Mouse (Mus musculus): ENCODE measurements around the gene Mrln. TPM values are rescaled to one million over a fixed set of nuclear protein-coding genes. Genes with fewer than 3 reads are reported as not detected.
"Not testable (repeated sequence)": the region's sequence is repeated elsewhere in the genome, so short reads cannot be mapped to it uniquely, and the experiment has no call there.

Gene Mrln
- polyA plus RNA-seq, 1 experiment from 2014 or later: 0.76 TPM

DNA sequence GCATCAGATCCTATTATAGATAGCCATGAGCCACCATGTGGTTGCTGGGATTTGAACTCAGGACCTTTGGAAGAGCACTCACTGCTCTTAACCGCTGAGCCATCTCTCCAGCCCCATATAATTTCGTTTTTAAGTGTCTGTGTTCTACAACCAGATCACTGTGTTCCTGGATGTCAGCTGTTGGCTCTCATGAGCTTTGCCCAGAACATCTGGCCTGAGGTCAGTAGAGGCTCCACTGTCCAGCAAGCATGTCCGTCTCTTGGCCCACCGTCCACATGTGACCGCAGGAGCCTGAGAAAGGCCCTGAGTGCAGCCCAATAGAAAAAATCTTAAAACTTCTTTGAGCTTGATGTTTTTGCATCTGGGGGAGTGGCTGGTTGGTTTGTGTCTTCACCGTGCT is 7.8 kb upstream of the Mrln start:
- Histone ChIP-seq H3K4me2 (no peak overlapping the region), H3K4me1 (replicated peaks) (0 out of 2 replicates have a peak, but pooled peaks cover 3% of the 10 kb centered on the region), H3K9ac (no peak overlapping the region), H3K4me3 (no peak overlapping the region), H3K36me3 (peaks cover 12% of the 10 kb centered on the region), H3K27me3 (no peaks in the 10 kb centered on the region), H3K27ac (no peak overlapping the region), H3K9me3 (replicated peaks) (no peaks in the 10 kb centered on the region)
- ATAC-seq (replicated peaks; ENCODE audit: insufficient number of reproducible peaks, insufficient read depth, low FRiP score, low read depth): no peak
- 83% methylated on average over 6 of the region's 6 CpGs for WGBS

DNA sequence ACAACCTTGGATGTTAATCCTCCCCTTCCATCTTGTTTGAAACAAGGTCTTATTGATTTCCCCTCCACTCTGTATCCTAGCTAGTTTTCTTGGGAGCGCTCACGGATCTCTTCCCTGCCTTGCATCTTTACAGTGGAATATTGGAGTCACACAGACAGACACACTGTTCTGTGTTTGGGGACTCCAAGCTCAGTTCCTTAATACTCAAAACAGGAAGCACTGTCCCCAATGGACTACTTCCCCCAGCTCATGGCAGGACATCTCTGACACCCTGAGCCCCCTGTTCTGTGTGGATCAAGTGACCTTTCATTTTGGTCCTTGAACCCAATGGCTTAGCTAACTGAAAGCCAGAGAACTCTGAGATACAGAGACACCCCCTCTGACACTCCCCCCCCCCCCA is 6.9 kb upstream of the Mrln start:
- H3K9ac ChIP-seq: no peak overlapping the region
- WGBS: 87% methylated on average over 2 of the region's 2 CpGs
- H3K36me3 ChIP-seq: peaks cover 3% of the 10 kb centered on the region
- no peaks in the 10 kb centered on the region for H3K27me3 ChIP-seq
- H3K4me3 ChIP-seq: no peak overlapping the region
- ATAC-seq (replicated peaks; ENCODE audit: insufficient number of reproducible peaks, insufficient read depth, low FRiP score, low read depth): no peak
- H3K9me3 ChIP-seq (replicated peaks): no peaks in the 10 kb centered on the region
- H3K4me2 ChIP-seq: no peak overlapping the region
- H3K27ac ChIP-seq: no peak overlapping the region
- H3K4me1 ChIP-seq (replicated peaks): 0 out of 2 replicates have a peak, but pooled peaks cover 3% of the 10 kb centered on the region

DNA sequence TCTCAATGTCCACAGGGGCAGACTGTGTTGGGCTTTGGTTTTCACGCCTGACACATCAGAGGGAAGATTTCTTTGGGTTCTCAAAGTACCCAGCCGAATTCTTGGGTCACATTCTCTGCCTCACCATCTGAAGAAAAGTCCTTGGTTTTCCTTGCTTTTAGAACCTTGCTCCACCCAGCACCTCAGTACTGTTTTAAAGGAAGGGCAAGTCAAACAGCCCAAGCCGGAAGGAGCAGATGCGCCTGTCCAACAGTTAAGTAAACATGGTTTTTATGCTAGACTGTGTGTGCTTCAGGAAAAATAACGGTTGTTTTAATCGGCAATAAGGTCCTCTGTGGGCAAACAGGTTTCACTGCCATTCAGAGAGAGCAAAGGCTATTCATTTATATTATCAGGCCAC is 6.5 kb upstream of the Mrln start:
- Histone ChIP-seq H3K27me3 (no peaks in the 10 kb centered on the region), H3K4me3 (no peak overlapping the region), H3K27ac (no peak overlapping the region), H3K4me2 (no peak overlapping the region), H3K4me1 (replicated peaks) (0 out of 2 replicates have a peak, but pooled peaks cover 3% of the 10 kb centered on the region), H3K36me3 (no peaks in the 10 kb centered on the region), H3K9me3 (replicated peaks) (no peaks in the 10 kb centered on the region), H3K9ac (no peak overlapping the region)
- WGBS: 70% methylated on average over 6 of the region's 6 CpGs
- ATAC-seq (replicated peaks; ENCODE audit: insufficient number of reproducible peaks, insufficient read depth, low FRiP score, low read depth): no peak

DNA sequence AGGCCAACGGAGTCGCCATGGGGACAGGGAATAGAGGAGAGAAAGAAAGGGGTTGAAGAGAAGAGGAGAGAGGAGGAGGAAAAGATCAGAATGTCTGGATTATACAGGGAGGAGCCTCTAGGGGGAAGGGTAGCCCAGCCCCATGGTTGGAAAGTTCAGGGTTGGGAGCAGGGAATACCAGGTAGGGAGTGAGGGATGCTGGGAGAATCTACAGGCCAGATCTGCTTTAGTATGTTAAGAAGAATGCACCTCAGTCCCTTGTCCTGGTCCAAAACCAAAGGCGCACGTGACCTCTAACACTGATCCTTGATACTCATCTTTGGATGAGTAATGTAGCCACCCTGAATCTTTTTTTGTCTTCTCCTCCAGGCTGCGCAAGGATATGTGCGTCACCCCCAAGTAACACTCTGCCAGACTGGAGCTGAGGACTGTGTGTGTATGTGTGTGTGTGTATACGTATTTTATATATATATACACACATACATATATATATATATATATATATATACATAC is 5.5 kb upstream of the Mrln start:
- Histone ChIP-seq H3K4me1 (replicated peaks) (0 out of 2 replicates have a peak, but pooled peaks cover 3% of the 10 kb centered on the region), H3K4me2 (no peak overlapping the region)

DNA sequence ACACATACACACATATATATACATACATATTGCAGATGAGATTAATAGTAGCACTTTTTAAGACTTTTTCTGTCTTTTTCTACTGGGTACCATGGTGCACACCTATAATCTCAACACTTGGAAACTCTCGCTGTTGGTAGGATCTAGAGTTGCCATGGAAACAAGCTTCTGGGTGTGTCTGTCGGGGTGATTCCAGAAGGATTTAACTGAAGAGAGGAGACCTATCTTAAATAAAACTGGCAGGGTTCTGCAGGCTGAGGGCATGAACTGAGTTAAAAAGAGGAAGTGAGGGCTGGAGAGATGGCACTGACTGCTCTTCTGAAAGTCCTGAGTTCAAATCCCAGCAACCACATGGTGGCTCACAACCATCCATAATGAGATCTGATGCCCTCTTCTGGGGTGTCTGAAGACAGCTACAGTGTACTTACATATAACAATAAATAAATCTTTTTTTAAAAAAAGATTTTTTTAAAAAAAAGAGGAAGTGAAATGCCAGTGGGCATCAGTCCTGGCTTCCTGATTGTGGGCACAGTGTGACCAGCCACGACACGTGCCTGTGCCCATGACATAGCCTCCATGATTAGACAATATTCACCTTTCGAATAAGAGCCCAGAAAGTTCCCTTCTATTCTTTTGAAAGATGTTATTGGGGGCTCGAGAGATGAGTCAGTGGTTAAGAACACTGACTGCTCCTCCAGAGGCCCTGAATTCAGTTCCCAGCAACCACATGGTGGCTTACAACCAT is 4.8 kb upstream of the Mrln start:
- no peak overlapping the region for H3K9ac ChIP-seq
- H3K27me3 ChIP-seq: no peaks in the 10 kb centered on the region
- 0 out of 2 replicates have a peak, but pooled peaks cover 3% of the 10 kb centered on the region for H3K4me1 ChIP-seq (replicated peaks)
- H3K4me2 ChIP-seq: no peak overlapping the region
- WGBS: 81% methylated on average over 6 of the region's 6 CpGs
- H3K9me3 ChIP-seq (replicated peaks): no peaks in the 10 kb centered on the region
- H3K27ac ChIP-seq: no peak overlapping the region
- H3K36me3 ChIP-seq: no peaks in the 10 kb centered on the region
- ATAC-seq (replicated peaks; ENCODE audit: insufficient number of reproducible peaks, insufficient read depth, low FRiP score, low read depth): no peak
- H3K4me3 ChIP-seq: no peak overlapping the region

More for the DNA sequence above, 5.5 kb upstream of the Mrln start:
- H3K9ac ChIP-seq: no peak overlapping the region
- no peak for ATAC-seq (replicated peaks; ENCODE audit: insufficient number of reproducible peaks, insufficient read depth, low FRiP score, low read depth)
- no peaks in the 10 kb centered on the region for H3K27me3 ChIP-seq
- H3K4me3 ChIP-seq: no peak overlapping the region
- H3K27ac ChIP-seq: no peak overlapping the region
- no peaks in the 10 kb centered on the region for H3K9me3 ChIP-seq (replicated peaks)
- 91% methylated on average over 7 of the region's 7 CpGs for WGBS
- no peaks in the 10 kb centered on the region for H3K36me3 ChIP-seq

DNA sequence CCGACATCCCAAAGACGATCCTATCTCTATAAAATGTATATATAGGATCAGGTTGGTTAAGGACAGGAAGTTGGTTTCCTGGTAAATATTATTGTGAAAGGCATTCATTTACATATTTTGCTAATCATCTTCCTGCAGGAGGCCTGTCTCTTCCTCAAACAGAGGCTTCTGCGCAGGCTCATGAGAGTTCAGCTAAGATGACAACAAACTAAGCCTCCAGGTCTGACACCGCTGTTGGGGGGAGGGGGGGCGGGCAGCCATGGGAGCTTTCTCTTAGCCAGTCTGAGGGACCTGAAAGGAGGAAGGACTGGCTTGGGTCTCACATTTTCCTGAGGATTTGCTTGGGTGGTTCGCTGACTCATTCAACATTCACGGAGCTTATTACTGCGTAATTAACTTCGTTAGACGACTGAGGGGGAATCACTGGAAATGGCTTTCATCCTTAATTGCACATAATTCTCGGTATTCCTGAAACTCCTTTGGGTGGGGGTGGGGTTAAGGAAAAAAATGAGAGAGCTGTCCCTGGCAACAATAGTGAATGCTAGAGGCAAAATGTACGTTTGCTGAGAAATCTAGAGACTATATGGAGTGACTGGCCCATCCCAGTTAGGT is 3.5 kb upstream of the Mrln start:
- 72% methylated on average over 12 of the region's 12 CpGs for WGBS
- peaks cover 4% of the 10 kb centered on the region for H3K4me1 ChIP-seq (replicated peaks)
- H3K4me2 ChIP-seq: no peak overlapping the region
- no peak overlapping the region for H3K27ac ChIP-seq
- no peak for ATAC-seq (replicated peaks; ENCODE audit: insufficient number of reproducible peaks, insufficient read depth, low FRiP score, low read depth)
- H3K4me3 ChIP-seq: no peak overlapping the region
- H3K27me3 ChIP-seq: no peaks in the 10 kb centered on the region
- H3K9me3 ChIP-seq (replicated peaks): no peaks in the 10 kb centered on the region
- H3K36me3 ChIP-seq: no peaks in the 10 kb centered on the region
- H3K9ac ChIP-seq: no peak overlapping the region

DNA sequence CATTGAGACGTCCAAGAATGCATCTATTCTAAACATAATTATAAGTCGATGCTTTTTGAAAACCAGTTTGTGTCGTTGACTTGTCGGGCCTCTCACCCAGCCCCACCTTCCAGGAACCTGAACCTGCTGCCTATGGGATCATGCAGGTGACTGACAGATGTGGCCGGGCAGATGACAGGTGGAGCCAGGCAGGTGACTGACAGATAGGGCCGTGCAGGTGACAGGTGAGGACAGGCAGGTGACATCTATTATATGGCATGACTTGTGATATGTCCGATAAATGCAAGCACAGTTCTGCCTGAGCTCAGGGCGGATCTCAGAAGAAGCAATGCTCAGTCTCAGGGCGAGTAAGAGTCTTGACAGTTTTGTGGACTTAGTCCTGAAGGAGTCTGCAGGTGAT is 6.8 kb downstream of the Mrln start:
- no peak overlapping the region for H3K4me3 ChIP-seq
- WGBS: 79% methylated on average over 9 of the region's 9 CpGs
- no peaks in the 10 kb centered on the region for H3K4me1 ChIP-seq (replicated peaks)
- no peaks in the 10 kb centered on the region for H3K36me3 ChIP-seq
- no peak overlapping the region for H3K4me2 ChIP-seq
- no peak overlapping the region for H3K27ac ChIP-seq
- no peaks in the 10 kb centered on the region for H3K27me3 ChIP-seq
- no peak overlapping the region for H3K9ac ChIP-seq
- ATAC-seq (replicated peaks; ENCODE audit: insufficient number of reproducible peaks, insufficient read depth, low FRiP score, low read depth): no peak
- no peaks in the 10 kb centered on the region for H3K9me3 ChIP-seq (replicated peaks)

DNA sequence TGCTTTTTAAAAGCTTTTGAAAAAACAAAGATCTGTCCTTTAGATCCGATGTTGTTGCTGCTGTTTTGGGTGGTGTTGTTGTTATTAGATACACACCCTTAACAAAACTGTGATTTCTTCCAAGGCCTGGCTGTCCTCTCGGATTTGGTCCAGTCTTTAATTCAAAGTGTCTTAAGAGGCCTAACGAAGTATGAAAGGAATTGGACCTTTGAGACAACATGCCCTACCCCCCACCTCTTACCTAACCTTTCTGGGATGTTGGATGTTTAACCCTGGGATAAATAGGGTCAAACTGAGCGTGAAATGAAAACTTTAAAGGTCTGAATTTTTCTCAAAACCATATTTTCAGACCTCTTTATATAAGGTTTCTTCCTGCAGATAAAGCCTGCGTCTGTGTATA is 16.5 kb downstream of the Mrln start:
- Histone ChIP-seq H3K4me3 (no peak overlapping the region), H3K4me1 (replicated peaks) (no peaks in the 10 kb centered on the region), H3K9ac (no peak overlapping the region), H3K4me2 (no peak overlapping the region), H3K27me3 (no peaks in the 10 kb centered on the region), H3K36me3 (no peaks in the 10 kb centered on the region), H3K9me3 (replicated peaks) (no peaks in the 10 kb centered on the region), H3K27ac (no peak overlapping the region)
- WGBS: 76% methylated on average over 5 of the region's 5 CpGs
- no peak for ATAC-seq (replicated peaks; ENCODE audit: insufficient number of reproducible peaks, insufficient read depth, low FRiP score, low read depth)

DNA sequence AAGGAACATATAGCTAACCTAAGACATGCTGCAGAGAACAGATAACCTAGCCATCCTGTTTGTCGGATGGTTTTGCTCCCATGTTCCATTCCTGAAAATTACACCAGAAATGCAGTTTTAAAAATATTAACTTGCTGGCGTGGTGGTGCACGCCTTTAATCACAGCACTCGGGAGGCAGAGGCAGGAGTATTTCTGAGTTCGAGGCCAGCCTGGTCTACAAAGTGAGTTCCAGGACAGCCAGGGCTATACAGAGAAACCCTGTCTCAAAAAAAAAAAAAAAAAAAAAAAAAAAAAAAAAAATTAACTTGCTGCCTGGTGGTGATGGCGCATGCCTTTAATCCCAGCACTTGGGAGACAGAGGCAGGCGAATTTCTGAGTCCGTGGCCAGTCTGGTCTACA is 17.8 kb downstream of the Mrln start:
- not testable (repeated sequence) for H3K27me3 ChIP-seq; H3K4me3 ChIP-seq; H3K9ac ChIP-seq; H3K36me3 ChIP-seq; H3K27ac ChIP-seq; ATAC-seq (replicated peaks; ENCODE audit: insufficient number of reproducible peaks, insufficient read depth, low FRiP score, low read depth); H3K4me1 ChIP-seq (replicated peaks); H3K9me3 ChIP-seq (replicated peaks); H3K4me2 ChIP-seq
- 86% methylated on average over 8 of the region's 8 CpGs for WGBS

DNA sequence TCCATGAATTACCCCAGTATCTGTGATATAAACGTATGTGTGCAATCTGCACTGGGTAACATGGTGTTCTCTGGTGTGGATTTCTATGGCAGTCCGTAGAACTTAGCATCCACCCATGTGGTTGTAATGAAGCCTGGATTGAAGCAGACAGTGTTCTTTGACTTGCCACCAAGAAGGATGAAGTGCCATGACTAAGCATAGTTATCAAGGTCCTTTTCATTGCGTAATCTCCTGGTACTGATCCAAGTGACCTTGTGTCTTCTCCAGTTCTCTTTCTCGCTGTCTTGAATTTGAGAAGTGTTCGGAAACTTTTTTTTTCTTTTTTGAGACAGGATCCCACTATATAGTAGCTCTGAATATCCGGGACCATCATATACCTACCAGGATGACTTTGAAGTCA is 20.1 kb downstream of the Mrln start:
- no peak overlapping the region for H3K4me3 ChIP-seq
- 79% methylated on average over 6 of the region's 6 CpGs for WGBS
- no peak overlapping the region for H3K27ac ChIP-seq
- H3K27me3 ChIP-seq: no peaks in the 10 kb centered on the region
- no peaks in the 10 kb centered on the region for H3K36me3 ChIP-seq
- no peak overlapping the region for H3K4me2 ChIP-seq
- no peaks in the 10 kb centered on the region for H3K9me3 ChIP-seq (replicated peaks)
- no peak for ATAC-seq (replicated peaks; ENCODE audit: insufficient number of reproducible peaks, insufficient read depth, low FRiP score, low read depth)
- no peaks in the 10 kb centered on the region for H3K4me1 ChIP-seq (replicated peaks)
- no peak overlapping the region for H3K9ac ChIP-seq

DNA sequence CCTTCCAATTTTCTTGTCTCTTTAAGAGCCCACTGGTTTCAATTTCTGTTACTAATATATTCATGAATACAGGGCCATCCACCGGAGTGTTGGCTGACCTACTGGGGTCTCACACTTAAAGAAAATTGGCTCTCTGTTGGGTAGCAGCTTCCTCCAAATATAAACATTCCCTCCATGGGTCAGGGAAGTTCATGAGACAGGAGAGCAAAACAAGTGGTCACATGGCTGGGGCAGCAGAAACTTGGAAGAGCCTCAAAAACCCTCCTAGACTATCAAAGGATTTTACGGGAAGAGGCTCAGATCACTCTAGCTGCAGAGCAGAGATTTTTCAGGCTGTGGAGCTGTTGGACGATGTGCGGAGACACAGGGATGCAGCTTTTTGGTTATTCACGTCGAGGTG is 21.3 kb downstream of the Mrln start:
- no peaks in the 10 kb centered on the region for H3K4me1 ChIP-seq (replicated peaks)
- no peak overlapping the region for H3K4me3 ChIP-seq
- H3K9me3 ChIP-seq (replicated peaks): no peaks in the 10 kb centered on the region
- ATAC-seq (replicated peaks; ENCODE audit: insufficient number of reproducible peaks, insufficient read depth, low FRiP score, low read depth): no peak
- no peak overlapping the region for H3K9ac ChIP-seq
- no peak overlapping the region for H3K4me2 ChIP-seq
- H3K36me3 ChIP-seq: no peaks in the 10 kb centered on the region
- H3K27me3 ChIP-seq: no peaks in the 10 kb centered on the region
- 58% methylated on average over 6 of the region's 6 CpGs for WGBS
- no peak overlapping the region for H3K27ac ChIP-seq

DNA sequence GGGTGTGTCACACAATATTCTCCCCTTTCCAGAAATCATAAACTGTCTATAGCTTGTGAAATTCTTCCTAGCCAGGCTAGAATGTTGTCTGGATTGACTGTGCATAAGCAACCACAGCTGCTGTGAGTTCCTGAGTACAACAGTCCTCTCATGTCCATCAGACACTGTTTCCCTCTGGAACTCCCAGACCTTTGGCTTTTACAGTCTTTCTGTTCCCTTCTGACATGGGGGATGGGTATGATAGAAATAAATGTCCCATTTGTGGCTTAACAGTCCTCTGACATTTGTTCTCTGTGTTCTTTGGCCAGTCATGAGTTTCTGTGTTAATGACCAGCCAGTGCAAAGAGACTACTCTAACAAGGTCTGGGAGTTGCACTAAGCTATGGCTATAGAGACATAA is 22.1 kb downstream of the Mrln start:
- ATAC-seq (replicated peaks; ENCODE audit: insufficient number of reproducible peaks, insufficient read depth, low FRiP score, low read depth): no peak

More for the DNA sequence above, 22.1 kb downstream of the Mrln start:
- Histone ChIP-seq H3K9me3 (replicated peaks) (no peaks in the 10 kb centered on the region), H3K27me3 (no peaks in the 10 kb centered on the region), H3K4me2 (no peak overlapping the region), H3K36me3 (no peaks in the 10 kb centered on the region), H3K9ac (no peak overlapping the region), H3K4me1 (replicated peaks) (no peaks in the 10 kb centered on the region), H3K4me3 (no peak overlapping the region), H3K27ac (no peak overlapping the region)

All from heart, embryonic 15.5 days (tissue).